Mouse (Mus musculus): ENCODE measurements around the gene Ocm. TPM values are rescaled to one million over a fixed set of nuclear protein-coding genes. Genes with fewer than 3 reads are reported as not detected.

Ocm gene
- polyA plus RNA-seq, 1 experiment from 2014 or later = 0.23 TPM

DNA sequence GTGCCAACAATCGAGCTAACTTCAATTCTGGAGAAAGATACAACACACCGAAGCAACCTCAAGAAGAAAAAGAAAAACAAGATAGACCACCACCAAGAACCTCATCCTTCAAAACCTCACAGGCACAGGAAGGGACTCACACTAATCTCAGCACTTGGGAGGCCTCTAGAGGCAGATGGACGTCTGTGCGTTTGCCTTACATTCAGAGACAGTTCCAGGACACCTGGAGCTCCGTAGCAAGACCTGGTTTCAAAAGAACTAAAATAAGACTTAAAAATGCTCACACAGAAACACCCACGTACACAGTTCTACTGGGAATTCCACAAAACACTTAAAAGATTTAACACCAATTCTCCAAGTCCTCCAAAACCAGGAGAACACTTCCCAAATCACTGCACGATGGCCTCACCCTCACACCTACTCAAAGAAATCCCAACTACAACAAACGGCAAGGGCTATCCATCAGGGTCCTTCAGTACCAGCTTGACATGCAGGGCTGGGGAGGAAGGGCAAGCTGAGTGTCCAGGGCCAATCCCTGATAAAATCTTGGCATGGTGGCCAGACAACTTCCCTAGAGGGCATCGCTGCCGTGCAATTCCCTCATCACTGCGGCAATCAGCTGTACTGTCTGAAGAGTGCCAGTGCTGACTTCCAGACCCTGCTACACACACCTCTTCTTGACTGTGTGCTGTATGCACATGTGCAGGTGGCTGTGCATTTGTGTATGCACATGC lies 31.7 kb downstream of the Ocm start:
- no peak for ATAC-seq (ENCODE audit: low FRiP score, low TSS enrichment)
- Histone ChIP-seq H3K27me3 (ENCODE audit: control insufficient read depth, insufficient read depth, low read length) (no peaks in the 10 kb centered on the region), H3K4me3 (ENCODE audit: low read depth, low read length) (no peak overlapping the region), H3K36me3 (ENCODE audit: control insufficient read depth, insufficient read depth, low read length) (peaks cover 39% of the 10 kb centered on the region), H3K4me1 (replicated peaks; ENCODE audit: control insufficient read depth, insufficient read depth) (no peaks in the 10 kb centered on the region), H3K9ac (ENCODE audit: low read length) (no peak overlapping the region), H3K9me3 (ENCODE audit: control insufficient read depth, low read length) (no peaks in the 10 kb centered on the region), H3K27ac (replicated peaks) (no peak overlapping the region), H3K4me2 (replicated peaks; ENCODE audit: low read depth) (no peak overlapping the region)
- WGBS = 71% methylated on average over 11 of the region's 11 CpGs
- TF ChIP-seq CTCF (IDR thresholded peaks at IDR 0.05; ENCODE audit: low read depth) = peak; percentile 47
- TF ChIP-seq EP300 (optimal IDR thresholded peaks at IDR 0.05) = no peak
- DNase-seq (ENCODE audit: low spot score) = no peak

DNA sequence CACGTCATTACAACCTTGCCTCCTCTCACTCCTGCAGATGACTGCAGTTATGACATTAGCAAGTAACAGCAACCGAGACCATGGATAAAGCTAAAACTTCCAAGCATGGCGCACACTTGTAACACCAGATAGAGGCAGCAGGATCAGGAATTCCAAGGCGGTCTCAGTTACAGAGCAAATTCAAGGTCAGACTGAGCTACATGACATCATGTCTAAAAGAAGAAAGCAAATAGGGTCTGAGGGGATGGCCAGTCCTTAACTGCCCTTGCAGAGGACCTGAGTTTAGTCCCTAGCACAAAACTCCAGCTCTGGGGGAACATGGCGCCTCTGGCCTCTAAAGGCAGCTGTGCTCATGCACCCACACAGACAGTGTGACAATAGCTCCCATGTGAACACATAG lies 32.6 kb downstream of the Ocm start:
- peaks cover 38% of the 10 kb centered on the region for H3K36me3 ChIP-seq (ENCODE audit: control insufficient read depth, insufficient read depth, low read length)
- no peak for ATAC-seq (ENCODE audit: low FRiP score, low TSS enrichment)
- H3K4me1 ChIP-seq (replicated peaks; ENCODE audit: control insufficient read depth, insufficient read depth) = no peaks in the 10 kb centered on the region

DNA sequence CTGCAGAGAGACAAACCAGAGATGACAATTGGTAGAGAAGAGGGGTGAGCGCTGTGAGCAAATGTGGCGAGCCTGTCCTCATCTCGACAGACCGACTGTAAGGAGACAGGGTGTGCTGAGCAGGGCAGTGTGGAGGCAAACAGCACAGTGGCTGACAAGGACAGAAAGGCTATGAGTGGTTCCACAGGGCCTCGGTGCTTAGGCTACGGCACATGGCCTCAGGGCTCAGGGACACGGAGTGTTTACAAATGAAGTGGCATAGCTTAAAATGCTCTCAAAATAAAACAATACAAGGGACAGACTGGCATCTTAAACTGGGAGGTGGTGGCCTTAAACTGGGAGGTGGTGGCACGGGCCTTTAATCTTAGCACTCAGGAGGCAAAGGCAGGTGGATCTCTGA lies 33.2 kb downstream of the Ocm start:
- Histone ChIP-seq H3K36me3 (ENCODE audit: control insufficient read depth, insufficient read depth, low read length) (peaks cover 38% of the 10 kb centered on the region), H3K9me3 (ENCODE audit: control insufficient read depth, low read length) (no peaks in the 10 kb centered on the region), H3K4me3 (ENCODE audit: low read depth, low read length) (no peak overlapping the region), H3K4me2 (replicated peaks; ENCODE audit: low read depth) (no peak overlapping the region), H3K4me1 (replicated peaks; ENCODE audit: control insufficient read depth, insufficient read depth) (no peaks in the 10 kb centered on the region), H3K9ac (ENCODE audit: low read length) (no peak overlapping the region), H3K27me3 (ENCODE audit: control insufficient read depth, insufficient read depth, low read length) (no peaks in the 10 kb centered on the region), H3K27ac (replicated peaks) (peak overlapping the region; percentile 53; the same call in 1 of the 2 replicates)
- no peak for TF ChIP-seq CTCF (IDR thresholded peaks at IDR 0.05; ENCODE audit: low read depth)
- DNase-seq (ENCODE audit: low spot score) (no peak), ATAC-seq (ENCODE audit: low FRiP score, low TSS enrichment) (0 out of 2 replicates have a peak, but pooled peaks have one; percentile 10)
- 73% methylated on average over 8 of the region's 8 CpGs for WGBS

More for the DNA sequence above, 32.6 kb downstream of the Ocm start:
- Histone ChIP-seq H3K27ac (replicated peaks) (no peak overlapping the region), H3K4me3 (ENCODE audit: low read depth, low read length) (no peak overlapping the region), H3K9me3 (ENCODE audit: control insufficient read depth, low read length) (no peaks in the 10 kb centered on the region), H3K9ac (ENCODE audit: low read length) (no peak overlapping the region), H3K4me2 (replicated peaks; ENCODE audit: low read depth) (no peak overlapping the region), H3K27me3 (ENCODE audit: control insufficient read depth, insufficient read depth, low read length) (no peaks in the 10 kb centered on the region)
- TF ChIP-seq CTCF (IDR thresholded peaks at IDR 0.05; ENCODE audit: low read depth) (no peak), EP300 (optimal IDR thresholded peaks at IDR 0.05) (no peak)
- WGBS = 92% methylated on average over 5 of the region's 5 CpGs
- DNase-seq (ENCODE audit: low spot score) = no peak

DNA sequence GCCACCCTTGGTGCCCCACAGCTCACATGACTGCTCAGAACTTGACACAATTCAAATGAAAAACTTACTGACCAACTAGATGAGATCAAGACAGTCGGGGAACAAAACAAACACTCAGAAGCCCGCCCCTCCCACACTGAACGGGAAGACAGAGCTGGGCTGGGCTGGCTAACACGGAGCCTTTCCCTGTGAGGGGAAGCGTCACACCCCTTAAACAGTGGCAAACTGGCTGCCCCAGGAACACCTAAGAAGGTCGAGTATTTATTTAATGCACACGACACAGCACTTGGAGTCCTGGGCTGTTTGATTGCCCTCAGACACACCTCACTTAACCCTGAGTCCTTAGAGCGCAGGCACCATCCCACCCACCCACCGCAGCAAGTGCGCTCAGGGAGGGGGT lies 33.8 kb downstream of the Ocm start:
- no peaks in the 10 kb centered on the region for H3K4me1 ChIP-seq (replicated peaks; ENCODE audit: control insufficient read depth, insufficient read depth)
- H3K27me3 ChIP-seq (ENCODE audit: control insufficient read depth, insufficient read depth, low read length) = no peaks in the 10 kb centered on the region
- H3K27ac ChIP-seq (replicated peaks) = no peak overlapping the region; the same call in 1 of the 2 replicates
- ATAC-seq (ENCODE audit: low FRiP score, low TSS enrichment) (peak; percentile 91), DNase-seq (ENCODE audit: low spot score) (peak; percentile 83)
- no peak overlapping the region for H3K4me3 ChIP-seq (ENCODE audit: low read depth, low read length)
- no peak overlapping the region for H3K4me2 ChIP-seq (replicated peaks; ENCODE audit: low read depth)
- H3K36me3 ChIP-seq (ENCODE audit: control insufficient read depth, insufficient read depth, low read length) = peaks cover 38% of the 10 kb centered on the region
- TF ChIP-seq EP300 (optimal IDR thresholded peaks at IDR 0.05) = no peak
- no peak for TF ChIP-seq CTCF (IDR thresholded peaks at IDR 0.05; ENCODE audit: low read depth)
- H3K9me3 ChIP-seq (ENCODE audit: control insufficient read depth, low read length) = no peaks in the 10 kb centered on the region
- 58% methylated on average over 10 of the region's 10 CpGs for WGBS
- H3K9ac ChIP-seq (ENCODE audit: low read length) = no peak overlapping the region

DNA sequence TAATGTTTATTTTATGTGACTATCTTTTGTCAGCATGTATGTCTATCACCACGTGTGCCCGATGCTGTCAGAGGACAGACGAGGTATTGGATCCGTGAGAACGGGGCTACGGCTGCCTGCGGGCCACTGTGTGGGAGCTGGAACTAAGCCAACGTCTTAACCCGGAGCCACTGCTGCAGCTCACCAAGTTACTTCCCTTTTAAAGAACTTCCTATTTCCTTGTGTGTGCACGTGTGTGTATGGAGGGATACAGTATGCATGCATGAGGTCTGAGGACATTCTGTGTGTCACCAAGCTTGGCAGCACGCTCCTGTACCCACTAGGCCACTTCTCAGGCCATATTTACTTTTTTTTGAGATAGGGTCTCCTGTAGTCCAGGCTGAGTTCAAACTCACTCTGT lies 36.4 kb downstream of the Ocm start:
- WGBS = 81% methylated on average over 11 of the region's 11 CpGs
- Histone ChIP-seq H3K36me3 (ENCODE audit: control insufficient read depth, insufficient read depth, low read length) (peaks cover 35% of the 10 kb centered on the region), H3K4me3 (ENCODE audit: low read depth, low read length) (no peak overlapping the region), H3K9me3 (ENCODE audit: control insufficient read depth, low read length) (no peaks in the 10 kb centered on the region), H3K9ac (ENCODE audit: low read length) (no peak overlapping the region), H3K4me1 (replicated peaks; ENCODE audit: control insufficient read depth, insufficient read depth) (no peaks in the 10 kb centered on the region), H3K27ac (replicated peaks) (no peak overlapping the region), H3K4me2 (replicated peaks; ENCODE audit: low read depth) (no peak overlapping the region), H3K27me3 (ENCODE audit: control insufficient read depth, insufficient read depth, low read length) (no peaks in the 10 kb centered on the region)
- peak; percentile 23 for ATAC-seq (ENCODE audit: low FRiP score, low TSS enrichment)
- no peak for DNase-seq (ENCODE audit: low spot score)
- no peak for TF ChIP-seq CTCF (IDR thresholded peaks at IDR 0.05; ENCODE audit: low read depth)
- TF ChIP-seq EP300 (optimal IDR thresholded peaks at IDR 0.05) = no peak

DNA sequence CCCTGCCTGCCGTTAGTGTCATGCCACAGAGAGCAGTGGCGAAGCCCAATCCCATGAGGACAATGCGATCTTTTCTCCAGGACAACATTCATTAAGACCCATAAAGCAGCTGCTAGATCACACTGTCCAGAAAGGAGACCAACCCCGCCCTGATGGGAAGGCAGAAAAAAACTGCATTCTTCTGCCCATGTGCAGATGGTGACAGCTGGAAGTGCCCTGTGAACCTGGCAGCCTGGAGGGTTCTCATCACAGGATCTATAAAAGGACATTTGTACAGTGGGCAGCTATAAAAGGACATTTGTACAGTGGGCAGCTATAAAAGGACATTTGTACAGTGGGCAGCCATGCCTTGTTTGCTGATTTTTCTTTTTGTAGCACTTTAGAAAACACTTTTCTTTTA lies 37.4 kb downstream of the Ocm start:
- Histone ChIP-seq H3K9ac (ENCODE audit: low read length) (no peak overlapping the region), H3K4me2 (replicated peaks; ENCODE audit: low read depth) (no peak overlapping the region), H3K9me3 (ENCODE audit: control insufficient read depth, low read length) (no peaks in the 10 kb centered on the region), H3K4me1 (replicated peaks; ENCODE audit: control insufficient read depth, insufficient read depth) (no peaks in the 10 kb centered on the region), H3K36me3 (ENCODE audit: control insufficient read depth, insufficient read depth, low read length) (peaks cover 30% of the 10 kb centered on the region), H3K27ac (replicated peaks) (no peak overlapping the region), H3K27me3 (ENCODE audit: control insufficient read depth, insufficient read depth, low read length) (no peaks in the 10 kb centered on the region), H3K4me3 (ENCODE audit: low read depth, low read length) (no peak overlapping the region)
- TF ChIP-seq EP300 (optimal IDR thresholded peaks at IDR 0.05) = no peak
- no peak for TF ChIP-seq CTCF (IDR thresholded peaks at IDR 0.05; ENCODE audit: low read depth)
- no peak for ATAC-seq (ENCODE audit: low FRiP score, low TSS enrichment)
- DNase-seq (ENCODE audit: low spot score) = no peak
- 90% methylated on average over 4 of the region's 4 CpGs for WGBS

Data from stomach, postnatal 0 days (tissue).